Mouse (Mus musculus): ENCODE measurements around the gene Astn2. TPM values are rescaled to one million over a fixed set of nuclear protein-coding genes. Genes with fewer than 3 reads are reported as not detected.

Gene Astn2
- polyA plus RNA-seq, 1 experiment from 2014 or later = 0.69 TPM

DNA sequence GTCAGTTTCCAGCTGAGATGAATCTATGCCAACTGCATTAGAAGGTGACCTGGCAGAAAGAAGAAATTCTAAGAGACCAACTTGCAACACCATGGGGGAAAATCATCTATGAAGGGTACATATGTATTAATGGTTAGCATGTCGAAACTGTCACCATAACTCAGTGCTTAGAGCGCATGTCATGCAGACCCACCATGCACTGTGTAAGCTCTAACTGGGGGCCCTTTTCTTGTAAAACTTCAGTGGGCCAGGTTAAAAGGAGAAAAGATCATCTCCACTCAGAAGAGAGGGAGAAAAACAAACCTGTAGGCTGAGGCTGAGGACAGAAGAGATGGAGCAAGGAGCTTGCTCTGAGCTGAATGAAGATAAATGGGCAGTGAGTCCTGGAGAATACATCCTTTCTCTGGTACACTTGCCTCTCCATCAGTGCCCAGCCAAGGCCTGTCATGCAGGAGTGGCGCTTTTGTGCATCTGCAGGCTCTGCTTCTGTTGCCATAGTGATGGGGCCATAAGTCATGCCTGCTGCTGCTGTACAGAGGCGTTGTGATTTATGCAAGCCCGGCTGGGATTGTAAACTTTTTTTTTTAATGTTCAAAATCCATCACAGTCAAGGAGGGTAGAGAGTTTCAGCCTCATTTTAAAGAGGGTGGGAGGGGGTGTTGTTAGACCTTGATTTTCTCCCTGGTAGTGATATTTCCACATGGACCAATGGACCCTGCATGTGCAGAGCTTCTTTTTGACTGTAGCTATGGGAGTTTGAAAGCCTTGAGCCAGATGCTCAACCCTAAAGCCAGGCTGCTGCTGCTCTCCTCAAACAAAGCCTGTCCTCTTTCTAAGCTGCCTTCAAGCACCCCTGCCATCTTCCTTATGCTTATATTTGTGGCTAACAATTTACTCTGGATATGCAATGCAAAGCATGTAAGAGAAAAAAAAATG lies 508.1 kb downstream of the Astn2 start:
- H3K27ac ChIP-seq (ENCODE audit: low read length) = no peak overlapping the region
- no peak overlapping the region for H3K4me3 ChIP-seq (ENCODE audit: low read depth, low read length)
- H3K9ac ChIP-seq (replicated peaks; ENCODE audit: low read depth) = no peak overlapping the region
- ATAC-seq (no peak), DNase-seq (ENCODE audit: low spot score) (no peak)
- no peaks in the 10 kb centered on the region for H3K27me3 ChIP-seq (replicated peaks; ENCODE audit: insufficient read depth, low read length)
- H3K9me3 ChIP-seq (ENCODE audit: low read length) = no peaks in the 10 kb centered on the region
- no peaks in the 10 kb centered on the region for H3K36me3 ChIP-seq (ENCODE audit: insufficient read depth, low read length)
- H3K4me2 ChIP-seq (replicated peaks; ENCODE audit: low read depth, low read length) = no peak overlapping the region
- TF ChIP-seq EP300 (IDR thresholded peaks at IDR 0.05) (no peak), CTCF (IDR thresholded peaks at IDR 0.05) (no peak)
- no peaks in the 10 kb centered on the region for H3K4me1 ChIP-seq (ENCODE audit: insufficient read depth, low read depth, low read length)
- WGBS = 51% methylated on average over 5 of the region's 5 CpGs

GRCm38 (mm10) chr4:65888332-65888993 lies 515.9 kb downstream of the Astn2 start:
- Histone ChIP-seq H3K4me2 (replicated peaks; ENCODE audit: low read depth, low read length) (no peak overlapping the region), H3K36me3 (ENCODE audit: insufficient read depth, low read length) (no peaks in the 10 kb centered on the region), H3K27me3 (replicated peaks; ENCODE audit: insufficient read depth, low read length) (no peaks in the 10 kb centered on the region), H3K4me3 (ENCODE audit: low read depth, low read length) (no peak overlapping the region), H3K9ac (replicated peaks; ENCODE audit: low read depth) (no peak overlapping the region), H3K27ac (ENCODE audit: low read length) (no peak overlapping the region), H3K9me3 (ENCODE audit: low read length) (no peaks in the 10 kb centered on the region), H3K4me1 (ENCODE audit: insufficient read depth, low read depth, low read length) (no peaks in the 10 kb centered on the region)
- 50% methylated on average over 5 of the region's 5 CpGs for WGBS
- DNase-seq (ENCODE audit: low spot score) = no peak
- TF ChIP-seq CTCF (IDR thresholded peaks at IDR 0.05) (no peak), EP300 (IDR thresholded peaks at IDR 0.05) (no peak)
- no peak for ATAC-seq

DNA sequence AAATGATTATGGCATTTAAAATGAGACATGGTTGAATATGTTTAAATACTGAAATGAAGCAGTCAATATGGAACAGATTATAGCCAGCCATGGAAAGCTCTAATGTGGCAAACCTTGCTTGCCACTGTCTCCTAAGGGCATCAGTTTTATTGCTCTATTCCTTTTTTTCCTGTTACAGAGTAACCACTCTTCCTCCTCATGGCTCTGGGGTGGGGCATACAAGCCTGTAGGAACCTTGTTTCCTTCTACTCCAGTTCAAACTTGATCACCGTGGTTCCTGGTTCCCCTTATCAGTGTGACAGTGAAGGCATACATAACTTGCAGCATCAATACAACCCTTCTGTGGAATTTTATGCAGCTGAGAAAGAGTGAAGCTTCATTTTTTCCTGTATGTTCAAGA lies 517.5 kb downstream of the Astn2 start:
- ATAC-seq (no peak), DNase-seq (ENCODE audit: low spot score) (no peak)
- Histone ChIP-seq H3K9ac (replicated peaks; ENCODE audit: low read depth) (no peak overlapping the region), H3K27me3 (replicated peaks; ENCODE audit: insufficient read depth, low read length) (no peaks in the 10 kb centered on the region), H3K4me3 (ENCODE audit: low read depth, low read length) (no peak overlapping the region), H3K4me1 (ENCODE audit: insufficient read depth, low read depth, low read length) (no peaks in the 10 kb centered on the region), H3K27ac (ENCODE audit: low read length) (no peak overlapping the region), H3K4me2 (replicated peaks; ENCODE audit: low read depth, low read length) (no peak overlapping the region), H3K9me3 (ENCODE audit: low read length) (no peaks in the 10 kb centered on the region), H3K36me3 (ENCODE audit: insufficient read depth, low read length) (no peaks in the 10 kb centered on the region)
- TF ChIP-seq CTCF (IDR thresholded peaks at IDR 0.05) = no peak
- no peak for TF ChIP-seq EP300 (IDR thresholded peaks at IDR 0.05)
- 31% methylated on average over 1 of the region's 1 CpGs for WGBS

DNA sequence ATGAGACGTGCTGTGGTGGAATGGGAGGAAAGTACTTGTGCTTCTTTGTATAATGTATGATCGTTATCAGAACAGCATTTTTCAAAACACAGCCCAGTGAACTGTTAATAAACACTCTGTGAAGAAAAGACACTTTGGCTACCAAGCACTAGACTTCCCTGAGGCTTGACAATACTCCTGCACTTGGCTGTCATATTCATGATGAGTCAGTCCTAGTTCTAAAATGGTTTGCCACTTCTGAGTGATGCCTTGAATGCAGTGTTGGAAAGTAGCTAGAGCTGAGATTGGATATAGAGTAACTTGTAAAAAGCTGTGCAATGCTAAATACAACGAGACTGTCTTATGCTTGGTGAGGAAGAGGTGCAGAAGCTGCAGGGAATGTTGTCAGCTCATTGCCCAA lies 518.5 kb downstream of the Astn2 start:
- TF ChIP-seq EP300 (IDR thresholded peaks at IDR 0.05) (no peak), CTCF (IDR thresholded peaks at IDR 0.05) (no peak)
- H3K27me3 ChIP-seq (replicated peaks; ENCODE audit: insufficient read depth, low read length) = no peaks in the 10 kb centered on the region
- H3K36me3 ChIP-seq (ENCODE audit: insufficient read depth, low read length) = no peaks in the 10 kb centered on the region
- H3K9ac ChIP-seq (replicated peaks; ENCODE audit: low read depth) = no peak overlapping the region
- 63% methylated on average over 3 of the region's 3 CpGs for WGBS
- H3K4me3 ChIP-seq (ENCODE audit: low read depth, low read length) = no peak overlapping the region
- DNase-seq (ENCODE audit: low spot score) (no peak), ATAC-seq (no peak)
- H3K9me3 ChIP-seq (ENCODE audit: low read length) = no peaks in the 10 kb centered on the region
- no peaks in the 10 kb centered on the region for H3K4me1 ChIP-seq (ENCODE audit: insufficient read depth, low read depth, low read length)
- H3K4me2 ChIP-seq (replicated peaks; ENCODE audit: low read depth, low read length) = no peak overlapping the region
- H3K27ac ChIP-seq (ENCODE audit: low read length) = no peak overlapping the region

- ATAC-seq (peak; percentile 35; the same call in 1 of the 2 replicates), DNase-seq (ENCODE audit: low spot score) (peak; percentile 18)
- no peak overlapping the region for H3K27ac ChIP-seq (ENCODE audit: low read length)
- no peak overlapping the region for H3K4me3 ChIP-seq (ENCODE audit: low read depth, low read length)
- no peak for TF ChIP-seq CTCF (IDR thresholded peaks at IDR 0.05)
- no peak for TF ChIP-seq EP300 (IDR thresholded peaks at IDR 0.05)
- H3K36me3 ChIP-seq (ENCODE audit: insufficient read depth, low read length) = no peaks in the 10 kb centered on the region
- H3K4me2 ChIP-seq (replicated peaks; ENCODE audit: low read depth, low read length) = no peak overlapping the region
- no peaks in the 10 kb centered on the region for H3K4me1 ChIP-seq (ENCODE audit: insufficient read depth, low read depth, low read length)
- no peaks in the 10 kb centered on the region for H3K9me3 ChIP-seq (ENCODE audit: low read length)
- H3K9ac ChIP-seq (replicated peaks; ENCODE audit: low read depth) = no peak overlapping the region
- no peaks in the 10 kb centered on the region for H3K27me3 ChIP-seq (replicated peaks; ENCODE audit: insufficient read depth, low read length)
- 54% methylated on average over 2 of the region's 2 CpGs for WGBS
These were observed 530.1 kb downstream of the Astn2 start for GRCm38 (mm10) chr4:65874236-65874781.

DNA sequence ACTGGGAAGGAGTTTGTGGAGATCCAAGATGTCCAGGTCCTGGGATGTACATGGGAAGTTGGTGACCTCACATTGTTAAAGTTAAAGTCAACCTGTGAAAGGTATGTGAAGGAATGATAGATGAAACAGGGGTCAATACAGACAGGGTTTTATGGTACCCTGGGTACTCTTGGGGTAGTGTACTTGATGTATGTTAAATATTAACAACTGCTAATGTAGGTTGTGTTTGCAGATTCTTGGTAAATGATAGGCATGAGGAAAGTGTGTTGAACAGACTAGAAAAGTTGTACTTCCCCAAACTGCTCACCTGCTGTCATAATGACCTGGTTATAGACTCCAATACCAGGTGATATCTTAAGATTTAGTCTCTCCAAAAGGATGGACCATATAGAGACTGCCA lies 539.9 kb downstream of the Astn2 start:
- no peak overlapping the region for H3K4me2 ChIP-seq (replicated peaks; ENCODE audit: low read depth, low read length)
- no peaks in the 10 kb centered on the region for H3K27me3 ChIP-seq (replicated peaks; ENCODE audit: insufficient read depth, low read length)
- H3K27ac ChIP-seq (ENCODE audit: low read length) = no peak overlapping the region
- no peak for TF ChIP-seq EP300 (IDR thresholded peaks at IDR 0.05)
- no peak for TF ChIP-seq CTCF (IDR thresholded peaks at IDR 0.05)
- H3K4me1 ChIP-seq (ENCODE audit: insufficient read depth, low read depth, low read length) = no peaks in the 10 kb centered on the region
- no peak overlapping the region for H3K4me3 ChIP-seq (ENCODE audit: low read depth, low read length)
- ATAC-seq (no peak), DNase-seq (ENCODE audit: low spot score) (no peak)
- H3K9me3 ChIP-seq (ENCODE audit: low read length) = no peaks in the 10 kb centered on the region
- H3K36me3 ChIP-seq (ENCODE audit: insufficient read depth, low read length) = no peaks in the 10 kb centered on the region
- no peak overlapping the region for H3K9ac ChIP-seq (replicated peaks; ENCODE audit: low read depth)
